Mouse (Mus musculus): ENCODE measurements around the gene Uchl5.

Uchl5 gene

GRCm38 (mm10) chr1:143803537-143803936 is 26.5 kb downstream of the Uchl5 start:
- in situ Hi-C loops (cut with MboI, MseI): loop anchor here (10.0 kb wide), 1 partner anchor 571 kb away; no protein-coding TSS in a partner anchor

- in situ Hi-C loops (cut with MboI, MseI): loop anchor here (10.0 kb wide), 1 partner anchor 566 kb away; no protein-coding TSS in a partner anchor
Measured at GRCm38 (mm10) chr1:143809062-143809461, 32.0 kb downstream of the Uchl5 start.

GRCm38 (mm10) chr1:143813676-143814360 is 36.7 kb downstream of the Uchl5 start:
- in situ Hi-C loops (cut with MboI, MseI): no loop called here

GRCm38 (mm10) chr1:143820096-143820877 is 43.2 kb downstream of the Uchl5 start:
- in situ Hi-C loops (cut with MboI, MseI): loop anchor here (10.0 kb wide), 2 partner anchors 335 to 475 kb away; no protein-coding TSS in a partner anchor

GRCm38 (mm10) chr1:143822677-143823076 is 45.6 kb downstream of the Uchl5 start:
- in situ Hi-C loops (cut with MboI, MseI): loop anchor here (10.0 kb wide), 2 partner anchors 332 to 478 kb away; no protein-coding TSS in a partner anchor

GRCm38 (mm10) chr1:143830713-143831112 is 53.6 kb downstream of the Uchl5 start:
- in situ Hi-C loops (cut with MboI, MseI): no loop called here

- in situ Hi-C loops (cut with MboI, MseI): no loop called here
Measured at GRCm38 (mm10) chr1:143836363-143837182, 59.5 kb downstream of the Uchl5 start.

- in situ Hi-C loops (cut with MboI, MseI): no loop called here
Measured at GRCm38 (mm10) chr1:143837681-143838080, 60.6 kb downstream of the Uchl5 start.

- in situ Hi-C loops (cut with MboI, MseI): no loop called here
Measured at GRCm38 (mm10) chr1:143838896-143839410, 61.9 kb downstream of the Uchl5 start.

- in situ Hi-C loops (cut with MboI, MseI): no loop called here
Measured at GRCm38 (mm10) chr1:143852329-143852728, 75.3 kb downstream of the Uchl5 start.

- in situ Hi-C loops (cut with MboI, MseI): no loop called here
Measured at GRCm38 (mm10) chr1:143852779-143853358, 75.8 kb downstream of the Uchl5 start.

GRCm38 (mm10) chr1:143853691-143854115 is 76.6 kb downstream of the Uchl5 start:
- in situ Hi-C loops (cut with MboI, MseI): no loop called here

GRCm38 (mm10) chr1:143855706-143856105 is 78.6 kb downstream of the Uchl5 start:
- in situ Hi-C loops (cut with MboI, MseI): no loop called here

All from T-helper 2 cell (primary cell).